Mouse (Mus musculus) embryo, embryonic 10.5 days (tissue): ENCODE results near the gene Olfr693.
"Not testable (repeated sequence)": the region's sequence is repeated elsewhere in the genome, so short reads cannot be mapped to it uniquely, and the experiment has no call there.

Experiments used
- DNase-seq: peaks from one replicate; pipeline ENCODE4 v3.0.0-alpha.2; 2015; ENCODE audit warnings: low spot score

Gene Olfr693

GRCm38 (mm10) chr7:106680484-106680883 lies at the start of gene Olfr693:
Olfr693 (minus strand) TSS chr7:106680584.
- DNase-seq, result no peak

- not testable (repeated sequence) for DNase-seq
Observed at GRCm38 (mm10) chr7:106725654-106726053, 45.3 kb upstream of the Olfr693 start.

GRCm38 (mm10) chr7:106716296-106716695 lies 35.9 kb upstream of the Olfr693 start, which contains the start of gene Olfr695:
Olfr695 (minus strand) TSS chr7:106716396.
- DNase-seq, result no peak

- DNase-seq, result no peak
Observed at GRCm38 (mm10) chr7:106711463-106711862, 31.1 kb upstream of the Olfr693 start.

- not testable (repeated sequence) for DNase-seq
Observed at GRCm38 (mm10) chr7:106707705-106708104, 27.3 kb upstream of the Olfr693 start.

- no peak for DNase-seq
Observed at GRCm38 (mm10) chr7:106696891-106697290, 16.5 kb upstream of the Olfr693 start.

- DNase-seq, result no peak
Observed at GRCm38 (mm10) chr7:106692976-106693375, 12.6 kb upstream of the Olfr693 start.

GRCm38 (mm10) chr7:106691714-106692113 lies 11.3 kb upstream of the Olfr693 start, which contains the start of gene Olfr694:
Olfr694 (minus strand) TSS chr7:106691814.
- DNase-seq, result no peak

- no peak for DNase-seq
Observed at GRCm38 (mm10) chr7:106685382-106685781, 5.0 kb upstream of the Olfr693 start.

- no peak for DNase-seq
Observed at GRCm38 (mm10) chr7:106652344-106652652, 28.1 kb downstream of the Olfr693 start.

- DNase-seq, result no peak
Observed at GRCm38 (mm10) chr7:106651555-106652343, 28.6 kb downstream of the Olfr693 start.

- no peak for DNase-seq
Observed at GRCm38 (mm10) chr7:106649774-106650173, 30.6 kb downstream of the Olfr693 start.

- no peak for DNase-seq
Observed at GRCm38 (mm10) chr7:106645261-106645660, 35.1 kb downstream of the Olfr693 start.

GRCm38 (mm10) chr7:106644222-106644870 lies 36.0 kb downstream of the Olfr693 start:
- no peak for DNase-seq

- DNase-seq, result no peak
Observed at GRCm38 (mm10) chr7:106640839-106641238, 39.5 kb downstream of the Olfr693 start.

- DNase-seq, result no peak
Observed at GRCm38 (mm10) chr7:106635560-106635959, 44.8 kb downstream of the Olfr693 start.
